Mouse (Mus musculus): ENCODE results near the gene Klk12.

The Klk12 gene

DNA sequence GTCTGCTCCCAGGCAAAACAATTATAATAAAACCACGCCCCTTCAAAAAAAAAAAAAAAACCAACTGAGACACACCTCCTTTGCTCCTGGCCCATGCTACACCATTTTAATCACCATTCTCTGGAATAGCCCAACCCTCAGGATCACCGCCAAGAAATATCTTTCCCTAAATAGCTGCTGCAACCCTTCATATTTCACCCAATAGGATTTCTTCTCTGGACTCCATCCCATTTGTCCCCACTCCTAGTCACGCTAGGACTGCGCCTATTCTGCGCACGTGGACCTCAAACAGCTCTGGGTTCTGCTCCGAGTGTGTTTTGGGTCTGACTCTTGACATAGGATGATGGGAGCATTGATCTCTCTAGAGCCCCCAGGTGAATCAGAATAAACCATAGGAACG is 27.7 kb downstream of the Klk12 start:
- DNase-seq (ENCODE audit: low read depth) = no peak

DNA sequence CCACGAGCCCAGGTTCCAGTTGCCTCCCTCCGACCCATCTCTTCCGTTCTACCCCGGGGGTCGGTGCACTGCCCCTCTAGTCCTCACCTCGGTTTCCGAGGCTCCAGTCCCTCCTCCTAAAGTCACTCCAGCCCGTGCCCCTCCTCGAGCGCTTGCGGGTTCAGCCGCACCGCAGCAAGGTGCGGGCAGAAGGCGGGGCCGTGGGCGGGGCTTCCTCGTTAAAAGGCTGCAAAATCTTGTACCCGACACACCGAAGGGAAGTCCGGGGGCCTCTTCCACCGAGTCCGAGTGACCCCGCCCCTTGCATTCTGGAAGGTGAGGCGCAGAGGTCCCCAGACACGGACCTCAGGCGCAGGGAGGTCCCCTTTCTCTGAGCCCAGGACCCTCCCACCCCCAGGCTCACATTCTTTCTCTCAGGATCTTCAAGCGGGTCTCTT is 28.7 kb downstream of the Klk12 start, which contains the start of gene Klk8:
TSS of gene Klk8 (plus strand) at position 245 of the 437 bp plus-strand sequence.
- DNase-seq (ENCODE audit: low read depth) = peak; percentile 23

DNA sequence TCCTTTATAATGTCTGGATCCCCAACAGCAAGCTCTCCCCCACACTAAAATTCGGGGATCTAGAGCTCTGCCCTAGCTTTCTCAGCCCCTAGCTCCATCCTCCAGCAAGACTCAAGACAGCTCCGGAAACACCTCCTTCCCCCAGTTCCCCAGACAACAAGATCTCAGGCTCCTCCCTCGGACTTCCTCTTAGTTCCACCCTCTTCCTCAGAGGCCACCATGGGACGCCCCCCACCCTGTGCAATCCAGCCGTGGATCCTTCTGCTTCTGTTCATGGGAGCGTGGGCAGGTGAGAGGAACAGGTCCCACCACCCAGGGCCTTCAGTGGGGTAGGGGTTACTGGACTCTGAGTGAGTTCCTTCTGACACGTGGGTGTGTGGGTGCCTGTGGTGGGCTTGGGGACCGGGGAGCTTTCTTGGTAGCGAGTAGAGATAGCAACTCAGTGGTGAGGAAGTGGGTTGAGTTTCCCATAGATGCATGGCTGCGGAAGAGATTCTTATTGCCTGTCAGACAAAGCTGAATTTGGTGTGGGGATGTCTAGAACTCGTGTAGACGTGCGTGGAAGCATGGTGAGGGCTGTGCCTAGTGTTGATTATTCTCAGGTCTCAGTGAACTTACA is 29.3 kb downstream of the Klk12 start:
- peak; percentile 16 for DNase-seq (ENCODE audit: low read depth)

DNA sequence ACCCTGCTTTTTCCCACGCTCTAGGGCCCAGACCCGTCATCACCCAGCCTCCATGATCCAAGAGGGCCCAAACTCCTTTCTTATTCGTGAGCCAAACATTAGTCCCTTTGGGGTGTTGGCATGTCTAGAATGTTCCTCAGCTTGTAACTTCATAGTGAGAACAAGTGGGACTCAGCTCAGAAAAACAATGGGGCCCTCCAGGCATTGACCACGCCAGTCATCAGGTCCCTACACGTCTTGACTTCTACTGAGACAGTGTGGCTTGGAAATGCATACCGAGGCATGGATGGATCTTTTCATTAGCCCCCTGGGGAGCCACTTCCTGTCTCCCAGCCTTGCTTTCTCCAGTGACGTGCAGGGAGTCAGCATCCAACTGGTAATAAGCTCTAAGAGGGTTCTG is 31.2 kb downstream of the Klk12 start:
- no peak for DNase-seq (ENCODE audit: low read depth)

- DNase-seq (ENCODE audit: low read depth) = no peak
Measured at GRCm38 (mm10) chr7:43810994-43811393, 42.3 kb downstream of the Klk12 start, which contains the start of gene Klk7. Klk7 (plus strand) TSS chr7:43811294.

DNA sequence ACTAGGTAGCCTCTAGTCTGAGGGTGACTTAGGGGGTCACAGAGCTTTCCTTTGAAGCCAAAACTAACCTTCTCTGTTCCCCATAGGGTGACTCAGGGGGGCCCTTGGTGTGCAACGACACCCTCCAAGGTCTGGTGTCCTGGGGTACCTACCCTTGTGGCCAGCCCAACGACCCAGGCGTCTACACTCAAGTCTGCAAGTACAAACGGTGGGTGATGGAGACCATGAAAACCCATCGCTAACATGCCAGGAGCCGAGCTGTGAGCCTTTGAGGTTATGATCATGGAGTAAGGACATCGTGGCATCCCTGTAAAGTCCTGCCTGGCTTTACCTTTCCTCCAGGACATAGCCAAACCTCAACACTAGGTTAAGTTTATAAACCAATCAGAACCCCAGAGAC is 46.5 kb downstream of the Klk12 start:
- no peak for DNase-seq (ENCODE audit: low read depth)

- DNase-seq (ENCODE audit: low read depth) = no peak
Measured at GRCm38 (mm10) chr7:43816746-43817145, 48.0 kb downstream of the Klk12 start.

GRCm38 (mm10) chr7:43821581-43821980 is 52.9 kb downstream of the Klk12 start:
- DNase-seq (ENCODE audit: low read depth) = no peak

Data from c-Kit-positive CD71-negative TER-119-negative erythroid progenitor cells, embryonic 14.5 days (primary cell).